ENCODE assay signal across 22 mouse cellular contexts in the genomic region with DNA sequence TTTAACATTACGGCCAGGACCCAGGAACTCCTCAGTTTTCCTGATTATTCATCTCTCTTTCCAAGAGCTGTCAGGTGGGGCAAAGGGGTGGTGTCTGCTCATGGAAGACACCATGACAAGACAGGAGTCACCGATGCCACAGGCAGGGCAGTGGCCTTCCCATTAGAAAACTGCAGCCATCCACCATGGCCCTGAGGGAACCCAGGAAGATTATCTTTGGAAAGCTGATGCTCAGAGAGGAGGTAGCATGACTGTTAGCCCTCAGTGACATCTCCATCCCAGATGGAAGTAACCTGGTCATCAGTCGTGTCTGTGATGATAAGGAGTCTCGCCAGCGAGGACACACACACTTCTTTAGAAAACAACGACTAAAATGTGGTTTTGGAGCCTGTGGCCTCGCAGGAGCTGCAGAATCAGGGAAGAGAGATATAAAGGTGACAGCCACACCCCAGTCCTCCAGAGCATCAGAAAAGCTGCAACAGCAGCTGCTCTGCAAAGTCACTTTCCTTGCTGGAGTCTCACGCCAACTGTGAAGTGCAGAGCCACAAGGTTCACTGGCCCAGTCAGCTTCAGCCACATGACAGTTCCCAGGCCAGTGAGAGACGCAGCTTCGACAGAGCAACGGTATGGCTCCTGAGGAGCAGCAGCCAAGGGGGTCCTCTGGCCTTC.
"Had no signal": no experiment of that assay in that cellular context is flagged by ENCODE, and none has a peak within 500 bp of the region (broad histone marks: within the 10 kb centered on the region; RNA-seq: fewer than 3 reads in every experiment).

No protein-coding gene starts in this region.

- H3K27me3 ChIP-seq: kidney, embryonic 15.5 days; midbrain, embryonic 12.5 days; midbrain, embryonic 15.5 days; neural tube, embryonic 13.5 days; stomach, embryonic 15.5 days had no signal

- H3K9me3 ChIP-seq: kidney, embryonic 15.5 days; midbrain, embryonic 12.5 days; midbrain, embryonic 15.5 days; neural tube, embryonic 13.5 days; stomach, embryonic 15.5 days had no signal

- DNase-seq: kidney, adult 8-10 months; kidney, postnatal 10 days; kidney, postnatal 36 days; layer of hippocampus, postnatal 36 days; liver, postnatal 0 days; lung, embryonic 14.5 days; right cerebral cortex, postnatal 14 days; spleen, adult 18-20 months; thymus, adult 2 months; thymus, postnatal 14 days; thymus, postnatal 4 days had no signal

- ATAC-seq: liver, postnatal 0 days; lung, postnatal 0 days; midbrain, embryonic 15.5 days had no signal

- H3K4me3 ChIP-seq: kidney, embryonic 15.5 days; left cerebral cortex, adult 2 months; megakaryocyte, embryonic 14.5 days; midbrain, embryonic 12.5 days; midbrain, embryonic 15.5 days; myocyte; neural tube, embryonic 13.5 days; stomach, embryonic 15.5 days had no signal

- H3K27ac ChIP-seq: kidney, embryonic 15.5 days; left cerebral cortex, adult 2 months; liver, embryonic 14.5 days; macrophage; midbrain, embryonic 12.5 days; midbrain, embryonic 15.5 days; neural tube, embryonic 13.5 days; stomach, embryonic 15.5 days had no signal

- H3K9ac ChIP-seq: kidney, embryonic 15.5 days; liver, embryonic 14.5 days; liver, postnatal 0 days; lung, embryonic 14.5 days; midbrain, embryonic 12.5 days; midbrain, embryonic 15.5 days; neural tube, embryonic 13.5 days; stomach, embryonic 15.5 days had no signal

- H3K4me2 ChIP-seq: kidney, embryonic 15.5 days; lung, embryonic 14.5 days; midbrain, embryonic 12.5 days; midbrain, embryonic 15.5 days; neural tube, embryonic 13.5 days; stomach, embryonic 15.5 days had no signal
